Mouse (Mus musculus) heart, postnatal 10 days (tissue): ENCODE measurements around the gene Cers1. TPM values are rescaled to one million over a fixed set of nuclear protein-coding genes. Genes with fewer than 3 reads are reported as not detected.

Source experiments
- DNase-seq, 2 experiments: peaks; one replicate each; pipeline ENCODE4 v3.0.0; 2021
- intact Hi-C: fragments of 180-260 bp; cut with DNase I; formaldehyde crosslinking; loops from one replicate; pipeline ENCODE4 v1.15.1; 2025
- total RNA-seq, 2 experiments: library from RNA; stranded (reverse); gene quantifications; 2 replicates each; pipeline ENCODE4 v1.2.3; 2021

Cers1 gene
- total RNA-seq, 2 experiments from 2014 or later: 0.57 to 0.67 TPM

GRCm38 (mm10) chr8:70351035-70351999 lies 35.7 kb downstream of the Cers1 start:
- intact Hi-C loops: no loop called here
- DNase-seq: no peak

GRCm38 (mm10) chr8:70352000-70352384 lies 36.4 kb downstream of the Cers1 start:
- DNase-seq: no peak
- intact Hi-C loops: no loop called here

- intact Hi-C loops: no loop called here
- DNase-seq: peak in 1 of 2 experiments; percentile 76
Measured at GRCm38 (mm10) chr8:70352657-70353151, 37.1 kb downstream of the Cers1 start.

- intact Hi-C loops: no loop called here
- DNase-seq: peak; percentile 99 to 100
Measured at GRCm38 (mm10) chr8:70353194-70353817, 37.7 kb downstream of the Cers1 start, which contains the start of gene Upf1. Upf1 (minus strand) TSS chr8:70353278.

GRCm38 (mm10) chr8:70354004-70354403 lies 38.4 kb downstream of the Cers1 start:
- DNase-seq: no peak
- intact Hi-C loops: no loop called here

GRCm38 (mm10) chr8:70356111-70356510 lies 40.5 kb downstream of the Cers1 start:
- intact Hi-C loops: no loop called here
- no peak for DNase-seq

- intact Hi-C loops: no loop called here
- DNase-seq: peak; percentile 62 to 65
Measured at GRCm38 (mm10) chr8:70359411-70359810, 43.8 kb downstream of the Cers1 start.

GRCm38 (mm10) chr8:70360769-70361168 lies 45.2 kb downstream of the Cers1 start:
- no peak for DNase-seq
- intact Hi-C loops: no loop called here

GRCm38 (mm10) chr8:70361484-70362032 lies 46.0 kb downstream of the Cers1 start:
- intact Hi-C loops: no loop called here
- DNase-seq: no peak

GRCm38 (mm10) chr8:70364066-70364465 lies 48.5 kb downstream of the Cers1 start:
- intact Hi-C loops: no loop called here
- DNase-seq: no peak

- no peak for DNase-seq
- intact Hi-C loops: no loop called here
Measured at GRCm38 (mm10) chr8:70366588-70366987, 51.0 kb downstream of the Cers1 start.

- no peak for DNase-seq
Measured at GRCm38 (mm10) chr8:70370476-70370875, 54.9 kb downstream of the Cers1 start.

GRCm38 (mm10) chr8:70371951-70372350 lies 56.4 kb downstream of the Cers1 start:
- no peak for DNase-seq
- intact Hi-C loops: no loop called here

More at GRCm38 (mm10) chr8:70370476-70370875, 54.9 kb downstream of the Cers1 start:
- intact Hi-C loops: no loop called here

- intact Hi-C loops: no loop called here
- no peak for DNase-seq
Measured at GRCm38 (mm10) chr8:70373397-70374317, 58.1 kb downstream of the Cers1 start, which contains the start of gene Comp. Comp (plus strand) TSS chr8:70373558.

- DNase-seq: peak; percentile 62 to 78
- intact Hi-C loops: no loop called here
Measured at GRCm38 (mm10) chr8:70374318-70374927, 58.8 kb downstream of the Cers1 start.

- peak in 1 of 2 experiments; percentile 28 for DNase-seq
Measured at GRCm38 (mm10) chr8:70375212-70375859, 59.8 kb downstream of the Cers1 start.

GRCm38 (mm10) chr8:70376275-70376741 lies 60.7 kb downstream of the Cers1 start:
- intact Hi-C loops: no loop called here
- DNase-seq: peak in 1 of 2 experiments; percentile 22

More at GRCm38 (mm10) chr8:70375212-70375859, 59.8 kb downstream of the Cers1 start:
- intact Hi-C loops: no loop called here

GRCm38 (mm10) chr8:70377049-70377448 lies 61.5 kb downstream of the Cers1 start:
- DNase-seq: no peak
- intact Hi-C loops: no loop called here

GRCm38 (mm10) chr8:70380069-70380468 lies 64.5 kb downstream of the Cers1 start:
- intact Hi-C loops: loop anchor here (5.0 kb wide), 1 partner anchor 207 kb away; no protein-coding TSS in a partner anchor
- DNase-seq: no peak
